Mouse (Mus musculus) yolk sac, embryonic 10.5 days (tissue): ENCODE data around the gene Ctsl.

ENCODE experiments used
- DNase-seq: peaks from one replicate; pipeline ENCODE4 v3.0.0-alpha.2; 2017; ENCODE audit warnings: low spot score

Gene Ctsl

DNA sequence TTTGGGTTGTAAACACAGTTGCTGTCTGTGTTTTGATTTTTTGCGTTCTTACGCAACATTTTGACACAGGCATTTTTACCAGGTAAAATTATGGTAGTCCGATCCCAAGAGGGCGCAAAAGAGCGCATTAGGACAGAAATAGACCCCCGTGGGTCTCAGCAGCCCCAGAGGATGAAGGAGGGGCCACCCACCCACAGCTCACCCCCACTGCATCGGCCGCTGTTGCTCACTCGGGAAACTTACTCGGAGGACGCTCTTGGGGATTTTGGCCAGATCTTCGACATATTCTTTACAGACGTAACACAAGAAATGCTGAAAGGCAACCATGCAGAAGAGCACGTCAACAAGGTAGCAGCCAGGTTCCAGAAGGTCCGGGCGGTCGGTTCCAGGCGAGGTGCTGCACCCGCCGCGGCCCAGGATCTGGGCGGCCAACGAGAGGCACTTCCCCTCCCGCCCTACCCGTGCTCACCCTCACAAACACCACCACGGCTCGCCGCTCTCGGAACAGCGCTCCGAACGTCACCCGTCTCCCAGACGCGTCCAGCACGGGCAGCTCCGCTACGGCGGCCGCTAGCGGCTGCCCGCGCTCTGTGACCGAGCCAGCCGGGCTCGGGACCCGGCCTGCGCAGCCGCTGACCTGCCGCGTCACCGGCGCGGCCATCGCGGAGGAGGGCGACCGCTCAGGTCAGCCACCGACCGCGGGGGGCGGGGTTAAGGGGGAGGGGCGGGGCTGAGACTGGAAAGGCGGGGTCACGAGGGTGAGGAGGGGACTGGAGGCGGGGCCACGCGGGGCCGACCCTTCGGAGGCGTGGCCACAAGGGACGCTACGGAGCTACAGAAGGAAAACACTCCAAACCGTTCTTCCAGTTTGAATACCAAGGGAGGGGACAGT, 58.4 kb downstream of the Ctsl start, which contains the start of gene Aaed1:
TSS of gene Aaed1 (minus strand) at position 687 of the 892 bp plus-strand sequence.
- DNase-seq: peak; percentile 97

DNA sequence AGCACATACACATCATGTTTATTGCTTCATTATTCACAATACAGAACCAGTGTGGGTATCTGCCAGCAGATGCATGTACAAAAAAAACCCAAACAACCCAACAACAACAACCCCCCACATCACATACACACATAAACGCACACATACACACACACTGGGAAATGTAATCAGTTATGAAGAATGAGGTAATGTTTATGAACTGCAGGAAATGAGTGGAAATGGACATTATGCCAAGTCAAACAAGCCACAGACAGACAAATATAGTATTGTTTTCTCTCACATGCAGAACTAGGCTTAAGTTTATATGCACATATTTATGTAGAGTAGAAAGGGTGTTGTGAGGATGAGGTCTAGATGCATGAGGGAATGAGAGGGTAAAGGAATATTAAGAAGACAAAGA, 59.4 kb downstream of the Ctsl start:
- no peak for DNase-seq

DNA sequence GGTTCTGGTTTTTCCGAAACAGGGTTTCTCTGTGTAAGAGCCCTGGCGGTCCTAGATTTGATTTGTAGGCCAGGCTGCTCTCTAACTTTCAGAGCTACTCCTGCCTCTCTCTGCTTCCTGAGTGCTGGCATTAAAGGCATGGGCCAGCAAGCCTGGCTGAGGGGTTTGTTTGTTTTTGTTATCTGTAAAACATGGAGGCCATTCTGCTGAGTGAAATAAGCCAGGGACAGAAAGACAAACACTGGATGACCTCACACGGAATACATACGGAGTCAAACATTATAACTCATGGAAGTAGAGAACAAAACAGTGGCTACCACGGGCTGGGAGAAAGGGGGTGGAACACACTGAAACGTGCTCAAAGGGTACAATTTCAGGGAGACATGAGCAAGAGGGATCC, 60.1 kb downstream of the Ctsl start:
- DNase-seq: peak; percentile 59

DNA sequence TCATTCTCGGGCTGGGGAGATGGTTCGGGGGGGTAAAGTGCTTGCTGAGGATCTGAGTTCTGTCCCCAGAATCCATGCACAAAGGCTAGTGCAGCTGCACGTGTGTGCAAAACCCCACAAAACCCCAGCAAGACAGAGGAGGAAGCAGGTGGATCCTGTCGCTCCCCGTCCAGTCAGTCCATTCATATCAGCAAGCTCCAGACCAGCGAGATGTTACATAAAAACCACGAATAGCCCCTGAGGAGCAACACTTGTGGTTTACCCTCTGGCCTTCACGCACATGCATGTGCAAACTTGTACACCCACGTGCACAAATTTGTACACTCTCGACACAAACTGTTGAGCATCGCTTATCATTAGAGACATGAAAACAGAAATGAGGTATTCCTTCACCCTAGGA, 60.8 kb downstream of the Ctsl start:
- DNase-seq: no peak
